Mouse (Mus musculus) testis, adult 2 months (tissue): ENCODE measurements around the gene Manea. TPM values are rescaled to one million over a fixed set of nuclear protein-coding genes. Genes with fewer than 3 reads are reported as not detected.
A peak's percentile ranks its signal among the peaks of the same experiment; 100 is the strongest.

ENCODE experiments used
- H3K27ac ChIP-seq: fragments of 200-500 bp; 2 replicates; pipeline ENCODE4 v1.5.1; 2012; ENCODE audit warnings: low read depth, low read length; ENCODE audit not compliant: control insufficient read depth, insufficient read depth
- H3K27me3 ChIP-seq: fragments of 200-500 bp; 2 replicates; pipeline ENCODE4 v1.6.1; 2012; ENCODE audit warnings: mild to moderate bottlenecking, low read length, moderate library complexity; ENCODE audit not compliant: control insufficient read depth, insufficient read depth
- H3K36me3 ChIP-seq: fragments of 200-500 bp; 2 replicates; pipeline ENCODE4 v1.6.1; 2012; ENCODE audit warnings: mild to moderate bottlenecking, low read length; ENCODE audit not compliant: control insufficient read depth, insufficient read depth
- H3K4me1 ChIP-seq: fragments of 200-500 bp; 2 replicates; pipeline ENCODE4 v1.6.1; 2012; ENCODE audit warnings: low read length; ENCODE audit not compliant: control insufficient read depth, insufficient read depth
- H3K4me3 ChIP-seq: fragments of 200-500 bp; 2 replicates; pipeline ENCODE4 v1.5.1; 2012; ENCODE audit warnings: low read depth, mild to moderate bottlenecking, low read length, moderate library complexity, mixed read lengths; ENCODE audit not compliant: control insufficient read depth
- CTCF ChIP-seq: fragments of 200-500 bp; IDR thresholded peaks from 2 replicates; pipeline ENCODE4 v1.5.1; 2012; ENCODE audit warnings: low read depth, mild to moderate bottlenecking, inconsistent platforms, low read length, moderate library complexity; ENCODE audit not compliant: control insufficient read depth, insufficient read depth, insufficient replicate concordance
- POLR2A ChIP-seq: fragments of 200-500 bp; IDR thresholded peaks from 2 replicates; pipeline ENCODE4 v1.6.1; 2012; ENCODE audit warnings: low read depth, mild to moderate bottlenecking, inconsistent platforms, low read length, moderate library complexity; ENCODE audit not compliant: control insufficient read depth
- polyA plus RNA-seq: library from polyadenylated mRNA; depleted of rRNA; stranded (reverse); fragments of >200 nt; gene quantifications from 2 replicates; pipeline ENCODE4 v1.2.3, GENCODE M21; 2012; rRNA removed

Gene Manea
- 2.4 and 3.0 TPM in 2 replicates for polyA plus RNA-seq

DNA sequence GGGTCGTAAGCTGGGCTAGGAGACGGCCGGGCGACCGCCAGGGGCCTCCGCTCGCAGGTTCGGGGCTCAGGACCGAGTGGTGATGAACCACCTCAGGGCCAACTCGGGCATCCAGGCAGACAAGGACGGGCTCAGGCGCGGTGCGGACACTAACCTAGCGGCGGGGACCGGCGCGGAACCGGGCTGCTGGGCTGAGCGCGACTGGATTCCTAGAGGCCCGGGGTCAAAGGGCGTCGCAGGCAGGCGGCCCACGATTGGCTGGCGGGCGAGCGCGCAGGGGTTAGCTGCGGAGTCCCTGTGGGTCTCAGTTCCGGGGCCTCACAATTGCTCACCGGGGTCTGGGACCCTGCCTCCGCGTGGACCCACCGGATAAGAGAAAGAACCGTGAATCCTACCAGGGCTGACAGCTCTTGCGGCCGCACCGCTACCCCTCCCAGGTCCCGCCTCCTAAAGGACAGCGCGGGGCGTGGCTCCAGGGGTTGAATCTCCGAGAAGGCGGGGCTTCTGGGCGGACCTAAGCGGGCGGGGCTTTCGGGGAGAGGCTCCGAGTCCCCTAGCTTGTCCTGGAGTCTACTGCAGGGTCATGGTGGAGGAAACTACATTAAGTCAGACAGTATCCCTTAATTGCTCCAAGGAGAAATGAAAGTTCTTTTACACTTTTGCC is at the start of gene Manea:
Gene Manea, minus strand, starts transcription at position 449 of the 664 bp plus-strand sequence.
- Histone ChIP-seq H3K4me3 (peak within 1 kb of the TSS; percentile 99), H3K27me3 (no peaks in the 10 kb centered on the region), H3K36me3 (no peaks in the 10 kb centered on the region), H3K4me1 (peaks cover 2% of the 10 kb centered on the region), H3K27ac (peak within 1 kb of the TSS; percentile 92)
- TF ChIP-seq POLR2A (peak; percentile 69), CTCF (no peak)

DNA sequence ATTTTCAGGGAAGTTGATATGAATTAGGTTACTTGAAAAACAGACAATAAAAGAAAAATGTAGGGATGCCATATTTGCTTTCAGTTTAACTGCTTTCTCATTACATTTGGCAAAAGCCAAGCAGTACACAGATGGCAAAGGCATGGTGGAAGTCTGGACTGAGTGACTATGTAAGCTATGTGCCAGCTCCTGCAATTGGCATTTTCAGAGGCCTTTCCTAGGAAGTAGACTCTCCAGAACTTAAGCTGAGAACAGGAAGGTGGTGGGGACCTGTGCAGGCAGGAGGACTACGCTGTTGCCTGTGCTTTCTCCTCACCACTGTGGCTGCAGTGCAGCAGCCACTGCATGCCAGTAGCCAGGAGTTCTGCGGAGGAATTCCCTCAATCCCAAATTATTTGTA is 7.9 kb upstream of the Manea start:
- TF ChIP-seq POLR2A (no peak), CTCF (no peak)
- no peaks in the 10 kb centered on the region for H3K4me1 ChIP-seq
- no peaks in the 10 kb centered on the region for H3K36me3 ChIP-seq
- no peaks in the 10 kb centered on the region for H3K27me3 ChIP-seq
- no peak overlapping the region for H3K27ac ChIP-seq
- no peak overlapping the region for H3K4me3 ChIP-seq

DNA sequence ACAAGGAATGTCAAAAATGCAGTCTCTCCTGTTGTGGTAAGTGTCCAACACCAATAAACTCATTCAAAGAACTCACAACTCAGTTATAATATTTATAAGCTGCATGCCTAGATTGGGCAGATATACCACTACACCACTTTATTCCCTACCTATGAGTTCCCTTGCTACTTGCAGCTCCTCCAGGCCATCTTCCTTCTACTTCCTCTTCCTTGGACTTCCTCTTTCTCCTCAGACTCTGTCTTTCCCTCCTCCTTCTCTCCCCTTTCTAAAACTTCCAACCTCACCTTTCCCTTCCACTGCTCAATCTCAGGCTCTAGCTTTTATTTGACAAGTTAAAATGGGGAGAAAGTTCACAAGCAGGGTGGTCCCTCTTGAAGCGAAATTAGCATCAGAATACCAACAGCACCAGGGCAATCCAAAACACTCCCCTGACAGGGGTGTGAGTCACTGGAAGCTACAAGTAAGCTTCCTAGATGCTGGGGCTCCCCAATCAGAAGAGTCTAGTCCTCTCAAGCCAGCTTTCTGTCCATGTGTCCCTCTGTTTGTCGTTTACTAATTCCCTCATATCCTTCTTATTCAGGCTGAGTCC is 7.0 kb upstream of the Manea start:
- Histone ChIP-seq H3K36me3 (no peaks in the 10 kb centered on the region), H3K27me3 (no peaks in the 10 kb centered on the region), H3K4me1 (no peaks in the 10 kb centered on the region), H3K4me3 (no peak overlapping the region), H3K27ac (no peak overlapping the region)
- no peak for TF ChIP-seq CTCF
- TF ChIP-seq POLR2A: no peak

DNA sequence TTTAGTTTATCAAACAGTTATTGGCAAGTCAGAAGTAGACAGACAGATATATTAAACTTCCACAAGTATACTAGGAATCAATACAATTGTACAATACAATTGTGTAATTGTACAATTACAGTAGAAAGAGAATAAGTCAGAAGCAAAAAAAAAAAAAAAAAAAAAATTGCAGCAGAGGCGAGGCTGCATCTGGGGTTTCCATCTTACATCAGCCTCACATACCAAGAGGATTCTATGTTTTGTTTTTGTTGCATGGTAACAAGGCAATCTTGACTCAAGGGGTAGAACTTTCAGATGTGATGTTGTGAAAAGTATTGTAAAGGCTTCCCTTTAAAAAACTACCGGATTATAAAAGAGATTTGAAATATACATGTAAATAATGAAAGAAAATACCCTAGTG is 548 bp upstream of the Manea start:
- Histone ChIP-seq H3K27ac (no peak overlapping the region), H3K4me3 (no peak overlapping the region), H3K36me3 (no peaks in the 10 kb centered on the region), H3K27me3 (no peaks in the 10 kb centered on the region), H3K4me1 (peaks cover 2% of the 10 kb centered on the region)
- no peak for TF ChIP-seq POLR2A
- no peak for TF ChIP-seq CTCF

DNA sequence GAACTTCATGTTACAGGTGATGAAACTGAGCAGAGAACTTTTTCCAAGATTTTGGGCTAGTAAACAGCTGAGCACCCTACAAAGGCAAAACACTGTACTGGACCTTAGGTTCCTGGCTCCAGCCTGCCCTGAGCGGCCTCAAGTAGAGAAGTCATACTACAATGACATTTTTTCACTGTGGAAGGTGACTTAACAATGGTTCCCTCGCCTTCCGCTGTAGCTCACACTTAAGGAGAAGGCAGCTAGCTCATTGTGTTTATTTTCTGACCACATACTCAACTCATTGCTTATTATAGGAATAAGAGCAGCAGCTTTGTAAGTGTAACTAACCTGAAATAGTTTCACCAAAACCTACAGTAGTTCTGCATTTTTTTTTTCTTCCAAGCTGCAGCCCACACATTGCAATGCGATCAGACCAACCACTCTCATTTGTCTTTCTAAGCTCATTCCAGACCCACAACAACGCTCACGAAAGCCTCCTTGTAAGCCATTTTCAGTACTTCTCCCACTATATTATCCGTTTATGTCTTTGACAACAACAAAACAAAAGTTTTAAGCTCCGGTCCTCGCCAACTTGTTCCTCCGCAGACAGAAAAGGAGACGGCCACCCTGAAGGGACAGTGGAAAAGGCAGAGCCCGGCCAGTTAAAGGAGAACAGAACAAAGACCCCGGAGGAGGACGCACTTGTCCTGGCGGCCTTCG is 799 bp downstream of the Manea start:
- no peaks in the 10 kb centered on the region for H3K36me3 ChIP-seq
- H3K27me3 ChIP-seq: no peaks in the 10 kb centered on the region
- H3K27ac ChIP-seq: peak overlapping the region; percentile 92
- TF ChIP-seq POLR2A (no peak), CTCF (no peak)
- peak overlapping the region; percentile 99 for H3K4me3 ChIP-seq
- peaks cover 2% of the 10 kb centered on the region for H3K4me1 ChIP-seq

DNA sequence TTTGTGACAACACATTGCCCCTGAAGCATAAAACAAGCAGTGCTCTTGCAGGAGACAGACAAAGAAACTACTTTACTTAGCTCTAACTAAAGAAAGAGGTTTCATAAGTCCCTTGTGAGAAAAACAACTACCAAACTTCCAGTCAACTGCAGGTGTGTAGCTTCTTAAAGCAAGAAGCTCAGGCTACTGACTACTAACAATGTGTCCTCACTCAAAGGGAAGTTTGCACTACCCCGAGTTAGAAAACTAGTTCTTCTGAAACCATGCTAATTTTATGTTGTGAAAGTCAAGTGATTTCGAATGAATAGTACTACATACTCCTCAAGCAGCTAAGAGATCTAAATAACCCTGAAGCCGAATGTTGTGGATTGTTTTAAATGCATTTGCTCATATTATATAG is 1.6 kb downstream of the Manea start:
- Histone ChIP-seq H3K4me1 (peaks cover 2% of the 10 kb centered on the region), H3K27me3 (no peaks in the 10 kb centered on the region), H3K27ac (no peak overlapping the region), H3K36me3 (no peaks in the 10 kb centered on the region), H3K4me3 (no peak overlapping the region)
- TF ChIP-seq POLR2A (no peak), CTCF (no peak)

DNA sequence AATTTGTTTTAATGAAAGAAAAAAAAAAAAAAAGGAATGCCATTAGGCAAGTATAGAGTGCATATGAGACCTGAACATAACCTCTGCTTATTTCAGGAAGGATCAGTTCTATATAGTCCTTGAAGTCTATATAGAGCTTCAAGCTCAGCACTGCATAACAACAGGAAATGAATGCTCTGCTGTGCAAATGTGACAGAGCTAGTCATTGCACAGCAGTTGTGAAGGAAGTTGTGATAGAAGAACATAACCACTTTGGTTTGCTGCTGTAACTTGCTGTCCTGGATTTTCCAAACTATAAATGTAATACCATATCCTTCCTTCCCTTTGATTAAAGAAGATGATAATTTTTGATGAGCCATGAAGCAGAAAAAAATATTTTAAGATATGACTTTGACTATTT is 4.3 kb downstream of the Manea start:
- Histone ChIP-seq H3K36me3 (no peaks in the 10 kb centered on the region), H3K4me3 (no peak overlapping the region), H3K27ac (no peak overlapping the region), H3K4me1 (peaks cover 2% of the 10 kb centered on the region), H3K27me3 (no peaks in the 10 kb centered on the region)
- TF ChIP-seq CTCF: no peak
- TF ChIP-seq POLR2A: no peak
